Mouse (Mus musculus) heart, postnatal 0 days (tissue): ENCODE results near the gene Tpmt. TPM values are rescaled to one million over a fixed set of nuclear protein-coding genes. Genes with fewer than 3 reads are reported as not detected.

Experiments
- ATAC-seq: fragments of 200-750 bp; cut with Nextera tagmentation; 2 replicates; pipeline ENCODE4 v1.8.0; 2017; ENCODE audit warnings: low read depth, moderate number of reproducible peaks, moderate library complexity; ENCODE audit not compliant: insufficient read depth
- DNase-seq: peaks from one replicate; pipeline ENCODE4 v3.0.0-alpha.2; 2016; ENCODE audit warnings: low spot score
- H3K27ac ChIP-seq: fragments of 300-500 bp; sonication (generic); 2 replicates; pipeline ENCODE4 v1.5.1; 2014; ENCODE audit warnings: low read depth, mild to moderate bottlenecking
- H3K27me3 ChIP-seq: fragments of 300-500 bp; sonication (generic); 2 replicates; pipeline ENCODE4 v1.6.1; 2014; ENCODE audit warnings: low read length, mixed read lengths; ENCODE audit not compliant: control insufficient read depth, insufficient read depth
- H3K36me3 ChIP-seq: fragments of 300-500 bp; sonication (generic); replicated peaks from 2 replicates; pipeline ENCODE4 v1.6.1; 2014; ENCODE audit warnings: low read length, mixed read lengths; ENCODE audit not compliant: control insufficient read depth, insufficient read depth
- H3K4me1 ChIP-seq: fragments of 300-500 bp; sonication (generic); 2 replicates; pipeline ENCODE4 v1.6.1; 2014; ENCODE audit warnings: antibody characterized with exemption; ENCODE audit not compliant: control insufficient read depth, insufficient read depth
- H3K4me2 ChIP-seq: fragments of 300-500 bp; sonication (generic); 2 replicates; pipeline ENCODE4 v1.6.1; 2014; ENCODE audit warnings: low read depth, mild to moderate bottlenecking, low read length, moderate library complexity
- H3K4me3 ChIP-seq: fragments of 300-500 bp; sonication (generic); 2 replicates; pipeline ENCODE4 v1.5.1; 2014; ENCODE audit warnings: low read depth, low read length
- H3K9ac ChIP-seq: fragments of 300-500 bp; sonication (generic); replicated peaks from 2 replicates; pipeline ENCODE4 v1.6.1; 2014; ENCODE audit warnings: low read depth, low read length, mixed read lengths
- H3K9me3 ChIP-seq: fragments of 300-500 bp; sonication (generic); replicated peaks from 2 replicates; pipeline ENCODE4 v1.6.1; 2016; ENCODE audit warnings: low read length; ENCODE audit not compliant: control insufficient read depth
- CTCF ChIP-seq: IDR thresholded peaks from 2 replicates; pipeline ENCODE4 v1.5.1; 2016; ENCODE audit warnings: antibody characterized with exemption, control low read depth, low read depth
- EP300 ChIP-seq: IDR thresholded peaks from 2 replicates; pipeline ENCODE4 v1.6.1; 2016; ENCODE audit warnings: antibody characterized with exemption, low read depth
- WGBS: fragments of 180-500 bp; shearing (Covaris S2); extraction: QIAGEN DNeasy Blood & Tissue Kit; methylation state at CpG from one replicate; pipeline ENCODE4 v1.1.7; 2014; 5-methylcytosine and 5-hydroxymethylcytosine counted together
- polyA plus RNA-seq: library from polyadenylated mRNA; unstranded; fragments of >200 nt; fragmentation: Nextera tagmentation; extraction: Ambion mirVana; gene quantifications from 2 replicates; pipeline ENCODE4 v1.2.1, GENCODE M21; 2015
- total RNA-seq: library from RNA; depleted of rRNA; stranded (reverse); fragments of >200 nt; gene quantifications from 2 replicates; pipeline ENCODE4 v1.2.3, GENCODE M21; 2014; ENCODE audit warnings: low replicate concordance; rRNA removed

Tpmt gene
- 9.5 and 17.5 TPM in 2 replicates for total RNA-seq
- polyA plus RNA-seq, result 9.5 and 13.0 TPM in 2 replicates

DNA sequence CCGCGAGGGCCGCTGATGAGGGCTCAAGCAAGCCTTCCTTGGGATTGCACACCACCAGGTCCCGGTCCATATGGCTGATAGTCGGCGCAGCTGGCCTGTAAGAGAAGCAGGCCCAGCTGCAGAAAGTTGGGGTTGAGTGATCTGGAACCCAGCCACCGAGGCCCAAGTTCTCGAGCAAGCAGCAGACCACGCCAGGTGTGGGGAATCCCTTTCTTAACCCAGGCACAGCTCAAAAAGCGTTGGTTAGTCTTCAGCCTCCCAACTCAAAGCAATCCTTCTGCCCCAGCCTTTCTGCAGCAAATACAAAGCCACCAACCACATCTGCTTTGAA, at the start of gene Tpmt:
Gene Tpmt, minus strand, starts transcription at position 121 of the 331 bp plus-strand sequence.
- peak within 1 kb of the TSS; percentile 44 for H3K27ac ChIP-seq
- no peak for DNase-seq
- TF ChIP-seq CTCF (no peak), EP300 (no peak)

DNA sequence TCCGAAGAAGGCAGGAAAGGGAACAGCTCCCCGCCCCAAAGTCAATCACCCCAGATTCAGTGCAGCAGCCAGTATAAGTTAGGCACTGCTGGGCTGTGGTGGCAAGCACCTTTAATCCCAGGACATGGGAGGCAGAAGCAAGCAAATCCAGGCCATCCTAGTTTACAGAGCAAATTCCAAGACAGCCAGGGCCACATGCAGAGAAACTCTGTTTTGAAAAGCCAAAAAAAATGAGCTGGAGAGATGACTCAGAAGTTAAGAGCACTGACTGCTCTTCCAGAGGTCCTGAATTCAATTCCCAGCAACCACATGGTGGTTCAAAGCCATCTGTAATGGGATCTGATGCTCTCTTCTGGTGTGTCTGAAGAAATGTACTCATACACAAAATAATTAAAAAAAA, 49.3 kb upstream of the Tpmt start:
- Histone ChIP-seq H3K9ac (no peak overlapping the region), H3K27ac (no peak overlapping the region), H3K4me2 (no peak overlapping the region), H3K4me1 (no peaks in the 10 kb centered on the region), H3K27me3 (no peaks in the 10 kb centered on the region), H3K4me3 (no peak overlapping the region), H3K9me3 (no peaks in the 10 kb centered on the region), H3K36me3 (peaks cover 61% of the 10 kb centered on the region)
- no peak for TF ChIP-seq EP300
- no peak for TF ChIP-seq CTCF
- DNase-seq, result no peak
- 94% methylated on average over 2 of the region's 2 CpGs for WGBS
- no peak for ATAC-seq

More for the DNA sequence above, at the start of gene Tpmt:
- ATAC-seq, result no peak
- H3K27me3 ChIP-seq, result no peaks in the 10 kb centered on the region
- peaks cover 7% of the 10 kb centered on the region for H3K4me1 ChIP-seq
- H3K4me2 ChIP-seq, result peak within 1 kb of the TSS; percentile 87
- H3K36me3 ChIP-seq, result peaks cover 9% of the 10 kb centered on the region
- 20% methylated on average over 10 of the region's 10 CpGs for WGBS
- peak within 1 kb of the TSS; percentile 75 for H3K4me3 ChIP-seq
- H3K9me3 ChIP-seq, result no peaks in the 10 kb centered on the region
- H3K9ac ChIP-seq, result peak within 1 kb of the TSS; percentile 71

DNA sequence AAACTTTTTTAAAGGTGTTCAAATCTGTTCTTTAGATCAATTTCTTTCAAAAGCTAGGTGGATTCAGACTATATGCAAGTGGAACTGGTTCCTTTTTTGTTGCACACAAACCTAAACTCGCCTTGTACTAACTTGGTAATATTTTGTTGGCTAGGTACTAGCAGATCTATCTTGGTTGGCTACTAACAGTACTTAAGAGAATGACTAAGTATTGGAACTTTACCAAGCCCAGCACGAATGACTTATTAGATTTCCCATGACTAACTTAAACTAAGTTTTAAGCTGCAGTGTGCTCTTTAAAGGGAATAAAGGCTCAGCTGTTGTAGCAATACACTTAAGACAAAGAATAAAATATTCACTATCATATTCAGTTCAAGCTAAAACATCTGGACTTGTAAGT, 44.7 kb upstream of the Tpmt start:
- DNase-seq (no peak), ATAC-seq (no peak)
- 80% methylated on average over 2 of the region's 2 CpGs for WGBS
- Histone ChIP-seq H3K9me3 (no peaks in the 10 kb centered on the region), H3K4me2 (no peak overlapping the region), H3K27ac (no peak overlapping the region), H3K36me3 (peaks cover 54% of the 10 kb centered on the region), H3K27me3 (no peaks in the 10 kb centered on the region), H3K4me1 (no peaks in the 10 kb centered on the region), H3K9ac (no peak overlapping the region), H3K4me3 (no peak overlapping the region)
- TF ChIP-seq CTCF (no peak), EP300 (no peak)

DNA sequence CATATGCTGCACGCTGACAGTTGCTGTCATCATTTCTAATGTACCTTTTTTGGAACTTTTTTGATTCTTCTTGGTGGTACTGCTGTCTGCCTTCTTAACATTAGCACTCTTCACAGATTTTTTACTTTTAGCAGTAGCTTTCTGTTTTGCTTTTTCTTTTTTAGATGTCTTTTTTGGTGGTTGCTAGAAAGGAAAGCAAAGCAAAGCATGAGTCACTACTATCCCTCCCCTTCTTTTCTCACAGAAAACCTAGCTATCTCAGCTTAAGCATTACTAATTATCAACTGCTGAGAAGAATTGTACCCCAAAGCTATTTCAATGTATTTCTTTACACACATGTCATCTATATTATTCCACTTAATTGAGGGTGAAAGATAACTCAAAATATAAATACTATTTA, 43.9 kb upstream of the Tpmt start:
- H3K36me3 ChIP-seq, result peaks cover 47% of the 10 kb centered on the region
- 84% methylated on average over 1 of the region's 1 CpGs for WGBS
- TF ChIP-seq EP300 (no peak), CTCF (no peak)

DNA sequence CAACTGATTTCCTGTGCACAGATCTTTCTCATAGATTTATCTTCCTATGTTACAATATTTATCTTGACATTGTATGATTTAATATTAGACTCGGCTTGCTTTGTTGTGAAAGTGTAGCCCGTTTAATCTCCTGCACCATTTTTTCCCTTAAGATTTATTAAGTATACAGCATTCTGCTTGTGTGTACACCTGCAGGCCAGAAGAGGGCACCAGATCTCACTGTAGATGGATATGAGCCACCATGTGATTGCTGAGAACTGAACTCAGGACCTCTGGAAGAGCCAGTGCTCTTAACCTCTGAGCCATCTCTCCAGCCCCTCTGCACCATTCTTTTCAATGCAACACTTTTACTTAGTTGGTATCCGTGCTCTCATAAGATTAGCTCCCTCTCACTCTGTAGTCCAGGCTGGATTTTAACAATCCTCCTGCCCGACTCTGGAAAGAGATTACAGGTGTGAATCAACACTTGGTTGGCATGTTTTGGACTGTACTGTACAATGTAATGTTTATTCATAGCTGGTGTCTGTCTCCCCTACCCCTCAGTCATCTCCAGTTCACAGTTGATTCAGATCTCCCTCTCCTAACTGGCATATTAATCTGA, 36.5 kb upstream of the Tpmt start:
- no peaks in the 10 kb centered on the region for H3K9me3 ChIP-seq
- no peak overlapping the region for H3K4me2 ChIP-seq
- no peaks in the 10 kb centered on the region for H3K4me1 ChIP-seq
- TF ChIP-seq EP300 (no peak), CTCF (peak; percentile 31; the same call in 1 of the 2 replicates)
- no peak overlapping the region for H3K4me3 ChIP-seq
- ATAC-seq (no peak), DNase-seq (no peak)
- H3K36me3 ChIP-seq, result peaks cover 34% of the 10 kb centered on the region
- WGBS, result 85% methylated on average over 4 of the region's 4 CpGs
- H3K27me3 ChIP-seq, result no peaks in the 10 kb centered on the region
- H3K27ac ChIP-seq, result no peak overlapping the region
- no peak overlapping the region for H3K9ac ChIP-seq

More for the DNA sequence above, 43.9 kb upstream of the Tpmt start:
- H3K9ac ChIP-seq, result no peak overlapping the region
- H3K4me3 ChIP-seq, result no peak overlapping the region
- H3K27ac ChIP-seq, result no peak overlapping the region
- H3K4me2 ChIP-seq, result no peak overlapping the region
- ATAC-seq (no peak), DNase-seq (no peak)
- H3K27me3 ChIP-seq, result no peaks in the 10 kb centered on the region
- no peaks in the 10 kb centered on the region for H3K4me1 ChIP-seq
- H3K9me3 ChIP-seq, result no peaks in the 10 kb centered on the region

DNA sequence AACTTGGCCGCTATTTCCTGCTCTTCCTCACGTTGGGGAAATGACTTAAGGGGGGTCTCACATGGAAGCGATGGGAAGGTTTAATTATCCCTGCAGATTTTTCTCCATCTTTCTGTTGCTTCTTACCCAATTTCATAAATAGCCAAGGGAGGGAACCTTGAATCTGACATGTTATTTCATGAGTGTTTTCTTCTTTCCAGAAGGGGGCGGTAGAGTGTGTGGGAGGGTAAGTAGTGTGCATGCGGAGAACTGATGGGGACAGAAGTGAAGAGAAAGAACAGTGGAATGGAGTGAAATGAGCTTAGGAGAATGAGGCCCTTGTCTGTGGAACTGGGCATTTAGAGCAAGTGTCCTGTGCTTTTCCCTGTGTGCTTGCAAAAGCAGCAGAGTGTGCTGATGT, 34.3 kb upstream of the Tpmt start:
- Histone ChIP-seq H3K9me3 (no peaks in the 10 kb centered on the region), H3K27ac (no peak overlapping the region), H3K36me3 (peaks cover 40% of the 10 kb centered on the region), H3K9ac (no peak overlapping the region), H3K27me3 (no peaks in the 10 kb centered on the region), H3K4me2 (no peak overlapping the region), H3K4me1 (no peaks in the 10 kb centered on the region), H3K4me3 (no peak overlapping the region)
- 63% methylated on average over 5 of the region's 5 CpGs for WGBS
- no peak for DNase-seq
- ATAC-seq, result no peak
- TF ChIP-seq CTCF, result peak; percentile 25
- no peak for TF ChIP-seq EP300
